Mouse (Mus musculus) myocyte (in vitro differentiated cells): ENCODE measurements around the gene Als2cr12. TPM values are rescaled to one million over a fixed set of nuclear protein-coding genes. Genes with fewer than 3 reads are reported as not detected.

Experiments
- H3K27me3 ChIP-seq: one replicate; pipeline ENCODE4 v1.6.1; 2011; ENCODE audit not compliant: control insufficient read depth, insufficient read depth, insufficient read length
- H3K36me3 ChIP-seq: one replicate; pipeline ENCODE4 v1.6.1; 2011; ENCODE audit not compliant: control insufficient read depth, insufficient read depth
- H3K4me2 ChIP-seq: one replicate; pipeline ENCODE4 v1.6.1; 2011; ENCODE audit warnings: low read depth, control low read depth
- H3K4me3 ChIP-seq: one replicate; pipeline ENCODE4 v1.5.1; 2011; ENCODE audit warnings: mild to moderate bottlenecking, control low read depth, moderate library complexity
- H3K79me2 ChIP-seq: one replicate; pipeline ENCODE4 v1.6.1; 2011; ENCODE audit not compliant: control insufficient read depth, insufficient read depth
- H3ac ChIP-seq: one replicate; pipeline ENCODE4 v1.6.1; 2011; ENCODE audit not compliant: control insufficient read depth, insufficient read length
- CEBPB ChIP-seq: IDR thresholded peaks from 2 replicates; pipeline ENCODE4 v1.6.1; 2011; ENCODE audit warnings: mild to moderate bottlenecking, moderate library complexity; ENCODE audit not compliant: poor library complexity, insufficient read depth, severe bottlenecking
- E2F4 ChIP-seq: IDR thresholded peaks from one replicate; pipeline ENCODE4 v1.6.1; 2011; ENCODE audit warnings: mild to moderate bottlenecking, control low read depth, moderate library complexity; ENCODE audit not compliant: insufficient read depth
- MAX ChIP-seq: IDR thresholded peaks from one replicate; pipeline ENCODE4 v1.6.1; 2011; ENCODE audit warnings: low read depth, mild to moderate bottlenecking, control low read depth
- MYOD1 ChIP-seq, 3 experiments: IDR thresholded peaks; one replicate each; pipeline ENCODE4 v1.6.1; 2011; ENCODE audit warnings: control low read depth in 2 of 3, low read depth in 2 of 3, mild to moderate bottlenecking in 2 of 3, moderate library complexity in 1 of 3; ENCODE audit not compliant: insufficient read length in 2 of 3, control insufficient read depth in 1 of 3
- MYOG ChIP-seq, 3 experiments: IDR thresholded peaks; one replicate each; pipeline ENCODE4 v1.6.1; 2011; ENCODE audit warnings: control low read depth in 2 of 3, low read depth in 2 of 3, mild to moderate bottlenecking in 2 of 3; ENCODE audit not compliant: insufficient read length in 2 of 3, control insufficient read depth in 1 of 3, insufficient read depth in 1 of 3
- POLR2A ChIP-seq: IDR thresholded peaks from one replicate; pipeline ENCODE4 v1.6.1; 2011; ENCODE audit warnings: low read depth, mild to moderate bottlenecking, control low read depth, moderate library complexity; ENCODE audit not compliant: insufficient read length
- POLR2AphosphoS2 ChIP-seq: IDR thresholded peaks from one replicate; pipeline ENCODE4 v1.6.1; 2011; ENCODE audit warnings: low read depth, control low read depth; ENCODE audit not compliant: insufficient read length
- REST ChIP-seq: IDR thresholded peaks from one replicate; pipeline ENCODE4 v1.6.1; 2011; ENCODE audit warnings: mild to moderate bottlenecking, control low read depth, moderate library complexity; ENCODE audit not compliant: insufficient read depth, insufficient read length
- SRF ChIP-seq: IDR thresholded peaks from one replicate; pipeline ENCODE4 v1.6.1; 2011; ENCODE audit warnings: low read depth; ENCODE audit not compliant: control insufficient read depth, insufficient read length
- TCF12 ChIP-seq: IDR thresholded peaks from one replicate; pipeline ENCODE4 v1.6.1; 2011; ENCODE audit warnings: mild to moderate bottlenecking, control low read depth; ENCODE audit not compliant: poor library complexity, insufficient read depth, severe bottlenecking
- TCF3 ChIP-seq: IDR thresholded peaks from one replicate; pipeline ENCODE4 v1.6.1; 2011; ENCODE audit warnings: low read depth, control low read depth; ENCODE audit not compliant: insufficient read length
- USF1 ChIP-seq: IDR thresholded peaks from one replicate; pipeline ENCODE4 v1.6.1; 2011; ENCODE audit warnings: low read depth, mild to moderate bottlenecking, control low read depth, moderate library complexity
- polyA plus RNA-seq: library from polyadenylated mRNA; unstranded; fragments of >200 nt; fragmentation: generic; extraction: Trizol; gene quantifications from one replicate; pipeline ENCODE4 v1.2.1, GENCODE M21; 2012; ENCODE audit warnings: missing spikeins

Als2cr12 gene
- polyA plus RNA-seq, 1 experiment: 0.07 TPM

GRCm38 (mm10) chr1:58723809-58724405 is 28.1 kb upstream of the Als2cr12 start:
- no peak for TF ChIP-seq MYOG (IDR thresholded peaks at IDR 0.05; ENCODE audit: control insufficient read depth in 1 of 3, insufficient read depth in 1 of 3, insufficient read length in 2 of 3, low read depth in 2 of 3)
- no peak overlapping the region for H3K4me2 ChIP-seq
- peaks cover 19% of the 10 kb centered on the region for H3K36me3 ChIP-seq
- H3K79me2 ChIP-seq: peaks cover 62% of the 10 kb centered on the region
- H3K4me3 ChIP-seq: no peak overlapping the region
- H3K27me3 ChIP-seq: no peaks in the 10 kb centered on the region
- no peak overlapping the region for H3ac ChIP-seq

DNA sequence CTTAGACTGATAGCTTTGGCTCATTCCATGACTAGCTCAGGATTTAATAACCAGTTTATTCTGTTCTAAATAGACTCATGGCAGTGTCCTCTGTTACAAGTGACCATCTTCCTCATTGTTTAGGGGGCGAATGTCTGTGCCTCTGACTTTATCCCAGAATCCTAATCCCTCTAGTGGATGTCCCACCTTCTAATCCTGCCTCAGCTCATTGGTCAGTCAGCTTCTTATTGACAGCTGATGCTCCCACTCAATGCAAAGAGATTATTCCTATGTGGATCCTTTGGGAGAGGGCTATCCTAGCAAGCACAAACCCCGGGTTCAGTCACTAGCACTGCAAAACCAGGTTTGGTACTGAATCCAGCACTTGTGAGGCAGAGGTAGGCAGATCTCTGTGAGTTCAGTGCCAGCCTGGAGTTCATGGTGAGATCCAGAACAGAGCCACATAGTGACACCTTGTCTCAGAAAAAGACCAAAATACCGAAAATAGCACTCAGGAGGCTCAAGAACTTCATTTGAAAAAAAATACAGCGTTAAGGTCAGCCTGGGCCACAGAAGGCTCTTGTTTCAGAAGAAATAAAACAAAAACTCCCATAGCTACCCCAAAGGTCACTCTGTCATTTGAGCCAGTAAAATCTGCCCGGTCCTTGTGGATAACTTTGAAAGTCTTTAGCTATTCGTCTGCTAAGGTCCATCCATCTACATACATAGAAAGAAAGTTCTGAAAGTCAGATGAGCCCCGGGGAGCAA is 27.4 kb upstream of the Als2cr12 start:
- H3K4me2 ChIP-seq: no peak overlapping the region
- peaks cover 12% of the 10 kb centered on the region for H3K36me3 ChIP-seq
- TF ChIP-seq MYOG (IDR thresholded peaks at IDR 0.05; ENCODE audit: control insufficient read depth in 1 of 3, insufficient read depth in 1 of 3, insufficient read length in 2 of 3, low read depth in 2 of 3): no peak
- TF ChIP-seq MAX: no peak
- no peak for TF ChIP-seq REST
- no peak for TF ChIP-seq E2F4
- no peak for TF ChIP-seq POLR2A

GRCm38 (mm10) chr1:58722115-58722938 is 26.5 kb upstream of the Als2cr12 start:
- Histone ChIP-seq H3ac (no peak overlapping the region), H3K4me2 (no peak overlapping the region), H3K4me3 (no peak overlapping the region), H3K36me3 (peaks cover 10% of the 10 kb centered on the region), H3K79me2 (peaks cover 55% of the 10 kb centered on the region), H3K27me3 (no peaks in the 10 kb centered on the region)
- TF ChIP-seq E2F4: no peak
- no peak for TF ChIP-seq CEBPB
- TF ChIP-seq POLR2AphosphoS2: no peak
- no peak for TF ChIP-seq TCF12
- TF ChIP-seq USF1: no peak
- no peak for TF ChIP-seq TCF3
- TF ChIP-seq REST: no peak
- no peak for TF ChIP-seq MYOG (IDR thresholded peaks at IDR 0.05; ENCODE audit: control insufficient read depth in 1 of 3, insufficient read depth in 1 of 3, insufficient read length in 2 of 3, low read depth in 2 of 3)
- no peak for TF ChIP-seq MYOD1 (IDR thresholded peaks at IDR 0.05; ENCODE audit: control insufficient read depth in 1 of 3, insufficient read length in 2 of 3, low read depth in 2 of 3)
- TF ChIP-seq POLR2A: no peak
- no peak for TF ChIP-seq MAX
- no peak for TF ChIP-seq SRF

More for the DNA sequence above, 27.4 kb upstream of the Als2cr12 start:
- H3K27me3 ChIP-seq: no peaks in the 10 kb centered on the region
- H3K4me3 ChIP-seq: no peak overlapping the region
- H3K79me2 ChIP-seq: peaks cover 56% of the 10 kb centered on the region
- no peak overlapping the region for H3ac ChIP-seq

GRCm38 (mm10) chr1:58720988-58721387 is 25.2 kb upstream of the Als2cr12 start:
- H3K4me3 ChIP-seq: no peak overlapping the region
- no peak overlapping the region for H3ac ChIP-seq
- no peak overlapping the region for H3K4me2 ChIP-seq
- TF ChIP-seq MAX (no peak), POLR2AphosphoS2 (no peak), POLR2A (no peak), TCF3 (no peak), USF1 (no peak), MYOG (IDR thresholded peaks at IDR 0.05; ENCODE audit: control insufficient read depth in 1 of 3, insufficient read depth in 1 of 3, insufficient read length in 2 of 3, low read depth in 2 of 3) (no peak), CEBPB (no peak), SRF (no peak), REST (no peak), E2F4 (no peak), MYOD1 (IDR thresholded peaks at IDR 0.05; ENCODE audit: control insufficient read depth in 1 of 3, insufficient read length in 2 of 3, low read depth in 2 of 3) (no peak), TCF12 (no peak)
- H3K36me3 ChIP-seq: peaks cover 8% of the 10 kb centered on the region
- no peaks in the 10 kb centered on the region for H3K27me3 ChIP-seq
- H3K79me2 ChIP-seq: peaks cover 57% of the 10 kb centered on the region
